Mouse (Mus musculus) hindbrain, postnatal 0 days (tissue): ENCODE measurements around the gene B3gnt2. TPM values are rescaled to one million over a fixed set of nuclear protein-coding genes. Genes with fewer than 3 reads are reported as not detected.
A peak's percentile ranks its signal among the peaks of the same experiment; 100 is the strongest.

Experiments
- ATAC-seq: fragments of 200-750 bp; cut with Nextera tagmentation; 2 replicates; pipeline ENCODE4 v1.8.0; 2017; ENCODE audit warnings: mild to moderate bottlenecking, moderate TSS enrichment, moderate library complexity
- DNase-seq: peaks from one replicate; pipeline ENCODE4 v3.0.0-alpha.2; 2015; ENCODE audit warnings: low spot score
- H3K27ac ChIP-seq: fragments of 300-500 bp; sonication (generic); 2 replicates; pipeline ENCODE4 v1.5.1; 2014; ENCODE audit warnings: mild to moderate bottlenecking
- H3K27me3 ChIP-seq: fragments of 300-500 bp; sonication (generic); 2 replicates; pipeline ENCODE4 v1.6.1; 2014; ENCODE audit warnings: low read length, mixed read lengths; ENCODE audit not compliant: insufficient read depth
- H3K36me3 ChIP-seq: fragments of 300-500 bp; sonication (generic); 2 replicates; pipeline ENCODE4 v1.6.1; 2014; ENCODE audit warnings: low read length, mixed read lengths; ENCODE audit not compliant: insufficient read depth
- H3K4me1 ChIP-seq: fragments of 300-500 bp; sonication (generic); 2 replicates; pipeline ENCODE4 v1.6.1; 2014; ENCODE audit warnings: antibody characterized with exemption, low read length, mixed read lengths; ENCODE audit not compliant: insufficient read depth
- H3K4me2 ChIP-seq: fragments of 300-500 bp; sonication (generic); 2 replicates; pipeline ENCODE4 v1.6.1; 2014; ENCODE audit warnings: low read depth, mild to moderate bottlenecking, low read length, moderate library complexity, mixed read lengths
- H3K4me3 ChIP-seq: fragments of 300-500 bp; sonication (generic); 2 replicates; pipeline ENCODE4 v1.5.1; 2014; ENCODE audit warnings: low read length
- H3K9ac ChIP-seq: fragments of 300-500 bp; sonication (generic); replicated peaks from 2 replicates; pipeline ENCODE4 v1.6.1; 2014; ENCODE audit warnings: mild to moderate bottlenecking, low read length, moderate library complexity, mixed read lengths
- H3K9me3 ChIP-seq: fragments of 300-500 bp; sonication (generic); 2 replicates; pipeline ENCODE4 v1.6.1; 2016; ENCODE audit warnings: low read length, mixed read lengths
- CTCF ChIP-seq: IDR thresholded peaks from 2 replicates; pipeline ENCODE4 v1.5.1; 2016; ENCODE audit warnings: antibody characterized with exemption, control low read depth, low read depth
- whole genome bisulfite sequencing: fragments of 180-500 bp; shearing (Covaris S2); extraction: QIAGEN DNeasy Blood & Tissue Kit; methylation state at CpG from one replicate; pipeline ENCODE4 v1.1.7; 2014; 5-methylcytosine and 5-hydroxymethylcytosine counted together
- polyA plus RNA-seq: library from polyadenylated mRNA; unstranded; fragments of >200 nt; fragmentation: Nextera tagmentation; extraction: Ambion mirVana; gene quantifications from 2 replicates; pipeline ENCODE4 v1.2.1, GENCODE M21; 2015
- total RNA-seq: library from RNA; depleted of rRNA; stranded (reverse); fragments of >200 nt; gene quantifications from 2 replicates; pipeline ENCODE4 v1.2.3, GENCODE M21; 2014

The B3gnt2 gene
- total and polyA plus RNA-seq, 2 experiments from 2014 or later = 2.9 to 9.2 TPM

- no peak for DNase-seq
- no peak for TF ChIP-seq CTCF
- Histone ChIP-seq H3K9ac (no peak overlapping the region), H3K4me3 (no peak overlapping the region), H3K9me3 (no peaks in the 10 kb centered on the region), H3K27me3 (no peaks in the 10 kb centered on the region), H3K27ac (no peak overlapping the region), H3K4me2 (no peak overlapping the region), H3K4me1 (peaks cover 11% of the 10 kb centered on the region; the same call in 1 of the 2 replicates), H3K36me3 (no peaks in the 10 kb centered on the region)
- 90% methylated on average over 4 of the region's 4 CpGs for WGBS
- ATAC-seq = no peak
These were observed 15.7 kb downstream of the B3gnt2 start for GRCm38 (mm10) chr11:22844754-22845718.

GRCm38 (mm10) chr11:22839456-22839855, 21.3 kb downstream of the B3gnt2 start:
- ATAC-seq = no peak
- no peak for DNase-seq
- no peaks in the 10 kb centered on the region for H3K4me1 ChIP-seq
- no peak overlapping the region for H3K9ac ChIP-seq
- no peaks in the 10 kb centered on the region for H3K9me3 ChIP-seq
- H3K4me3 ChIP-seq = no peak overlapping the region
- H3K36me3 ChIP-seq = no peaks in the 10 kb centered on the region
- H3K27ac ChIP-seq = no peak overlapping the region; the same call in 1 of the 2 replicates
- TF ChIP-seq CTCF = no peak
- H3K4me2 ChIP-seq = no peak overlapping the region
- 66% methylated on average over 3 of the region's 3 CpGs for WGBS
- H3K27me3 ChIP-seq = no peaks in the 10 kb centered on the region

GRCm38 (mm10) chr11:22838361-22838760, 22.4 kb downstream of the B3gnt2 start:
- ATAC-seq = no peak

GRCm38 (mm10) chr11:22836269-22836668, 24.5 kb downstream of the B3gnt2 start:
- H3K9me3 ChIP-seq = no peaks in the 10 kb centered on the region
- no peak for ATAC-seq
- H3K27me3 ChIP-seq = no peaks in the 10 kb centered on the region
- no peak overlapping the region for H3K4me2 ChIP-seq
- 95% methylated on average over 10 of the region's 10 CpGs for WGBS
- no peak for TF ChIP-seq CTCF
- DNase-seq = no peak
- H3K4me1 ChIP-seq = no peaks in the 10 kb centered on the region
- no peaks in the 10 kb centered on the region for H3K36me3 ChIP-seq
- no peak overlapping the region for H3K4me3 ChIP-seq
- H3K27ac ChIP-seq = no peak overlapping the region
- H3K9ac ChIP-seq = no peak overlapping the region

More at GRCm38 (mm10) chr11:22838361-22838760, 22.4 kb downstream of the B3gnt2 start:
- no peak overlapping the region for H3K4me2 ChIP-seq
- no peaks in the 10 kb centered on the region for H3K27me3 ChIP-seq
- no peak overlapping the region for H3K27ac ChIP-seq
- TF ChIP-seq CTCF = no peak
- H3K4me3 ChIP-seq = no peak overlapping the region
- H3K4me1 ChIP-seq = no peaks in the 10 kb centered on the region
- 68% methylated on average over 1 of the region's 1 CpGs for WGBS
- DNase-seq = no peak
- no peak overlapping the region for H3K9ac ChIP-seq
- no peaks in the 10 kb centered on the region for H3K9me3 ChIP-seq
- no peaks in the 10 kb centered on the region for H3K36me3 ChIP-seq

- WGBS = 80% methylated on average over 4 of the region's 4 CpGs
- no peak for TF ChIP-seq CTCF
- H3K4me2 ChIP-seq = no peak overlapping the region
- H3K4me1 ChIP-seq = no peaks in the 10 kb centered on the region
- no peak for DNase-seq
- no peaks in the 10 kb centered on the region for H3K27me3 ChIP-seq
- no peak for ATAC-seq
- no peak overlapping the region for H3K9ac ChIP-seq
- H3K9me3 ChIP-seq = no peaks in the 10 kb centered on the region
- H3K36me3 ChIP-seq = no peaks in the 10 kb centered on the region
- no peak overlapping the region for H3K4me3 ChIP-seq
- H3K27ac ChIP-seq = no peak overlapping the region
These were observed 28.2 kb downstream of the B3gnt2 start for GRCm38 (mm10) chr11:22832600-22832999.

GRCm38 (mm10) chr11:22831916-22832315, 28.8 kb downstream of the B3gnt2 start:
- Histone ChIP-seq H3K4me1 (no peaks in the 10 kb centered on the region), H3K4me2 (no peak overlapping the region), H3K4me3 (no peak overlapping the region), H3K27ac (no peak overlapping the region), H3K9ac (no peak overlapping the region), H3K27me3 (no peaks in the 10 kb centered on the region), H3K36me3 (no peaks in the 10 kb centered on the region), H3K9me3 (no peaks in the 10 kb centered on the region)
- TF ChIP-seq CTCF = no peak
- 86% methylated on average over 11 of the region's 11 CpGs for WGBS
- ATAC-seq (no peak), DNase-seq (no peak)

- no peaks in the 10 kb centered on the region for H3K9me3 ChIP-seq
- no peaks in the 10 kb centered on the region for H3K4me1 ChIP-seq
- DNase-seq (no peak), ATAC-seq (no peak)
- H3K4me2 ChIP-seq = no peak overlapping the region
- no peaks in the 10 kb centered on the region for H3K27me3 ChIP-seq
- WGBS = 75% methylated on average over 6 of the region's 6 CpGs
- H3K9ac ChIP-seq = no peak overlapping the region
- no peak for TF ChIP-seq CTCF
- no peak overlapping the region for H3K4me3 ChIP-seq
- no peaks in the 10 kb centered on the region for H3K36me3 ChIP-seq
- H3K27ac ChIP-seq = peak overlapping the region; percentile 20; the same call in 1 of the 2 replicates
These were observed 30.1 kb downstream of the B3gnt2 start for GRCm38 (mm10) chr11:22830684-22831083.
